Mouse (Mus musculus): ENCODE data around the gene Arv1.

Gene Arv1

DNA sequence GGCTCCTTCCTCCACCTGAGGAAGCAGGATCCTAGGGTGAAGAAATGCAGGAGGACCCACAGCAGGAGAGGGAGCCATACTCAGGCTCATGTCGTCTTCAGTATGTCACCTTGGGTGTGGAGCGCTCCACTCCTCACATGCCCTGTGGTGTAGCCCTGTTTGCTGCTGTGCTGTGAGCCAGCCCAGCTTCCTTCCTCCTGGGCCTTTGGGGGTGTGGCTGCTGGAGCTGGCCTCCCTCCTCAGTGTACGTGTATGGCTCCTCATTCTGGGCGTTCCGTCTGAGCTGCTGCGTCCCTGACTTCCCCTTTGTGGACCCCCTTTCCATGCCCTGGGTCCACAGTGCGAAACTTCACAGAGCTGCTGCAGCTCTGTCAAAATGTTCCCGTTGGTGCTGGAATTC lies 10.9 kb downstream of the Arv1 start:
- DNase-seq (ENCODE audit: low spot score): no peak

DNA sequence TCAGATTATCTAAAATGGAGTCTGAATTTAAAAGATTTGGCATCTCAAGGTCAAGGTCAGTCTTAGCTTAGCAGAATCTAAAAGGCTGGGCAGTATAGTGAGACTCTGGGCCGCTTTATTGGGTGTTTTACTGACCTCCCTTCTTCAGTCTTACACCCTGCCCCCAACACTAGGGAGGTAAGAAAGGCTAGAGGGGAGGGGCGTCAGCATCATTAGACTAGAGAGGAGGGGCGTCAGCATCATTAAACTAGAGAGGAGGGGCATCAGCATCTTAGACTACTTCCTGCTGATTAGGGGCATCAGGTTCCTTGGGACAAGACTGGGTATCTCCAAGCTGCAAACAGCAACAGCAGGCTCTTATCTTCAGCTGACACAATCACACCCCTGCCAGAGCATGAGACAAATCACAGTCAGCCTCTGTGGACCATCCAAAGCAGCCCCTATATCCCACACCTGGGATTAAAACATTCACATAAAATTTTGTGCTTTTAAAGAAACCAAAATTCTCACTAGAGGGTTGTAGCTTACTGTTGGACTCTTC lies 13.5 kb downstream of the Arv1 start:
- no peak for DNase-seq (ENCODE audit: low spot score)

GRCm38 (mm10) chr8:124739268-124739667 lies 17.3 kb downstream of the Arv1 start:
- peak; percentile 39 for DNase-seq (ENCODE audit: low spot score)

- DNase-seq (ENCODE audit: low spot score): no peak
These were observed 24.7 kb downstream of the Arv1 start for GRCm38 (mm10) chr8:124746661-124747060.

DNA sequence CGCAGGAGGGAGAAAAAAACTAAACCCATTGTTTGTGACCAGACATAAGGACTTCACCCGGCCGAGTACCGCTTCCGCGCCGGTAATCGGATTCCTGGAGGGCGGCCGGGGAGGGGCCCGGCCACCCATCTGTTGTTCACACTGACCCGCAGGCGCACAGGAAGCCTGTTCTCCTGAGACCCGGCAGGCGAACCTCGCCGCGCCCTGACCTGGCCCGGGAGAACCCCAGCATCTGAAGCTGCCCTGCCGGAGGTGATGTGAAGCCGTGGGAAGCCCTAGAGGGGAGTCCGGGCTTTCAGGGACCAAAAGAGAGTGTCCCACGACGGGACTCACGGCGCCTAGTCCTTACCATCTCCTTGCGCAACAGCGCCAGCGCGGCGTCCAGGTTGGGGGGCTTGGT lies 29.3 kb downstream of the Arv1 start:
- peak; percentile 24 for DNase-seq (ENCODE audit: low spot score)

DNA sequence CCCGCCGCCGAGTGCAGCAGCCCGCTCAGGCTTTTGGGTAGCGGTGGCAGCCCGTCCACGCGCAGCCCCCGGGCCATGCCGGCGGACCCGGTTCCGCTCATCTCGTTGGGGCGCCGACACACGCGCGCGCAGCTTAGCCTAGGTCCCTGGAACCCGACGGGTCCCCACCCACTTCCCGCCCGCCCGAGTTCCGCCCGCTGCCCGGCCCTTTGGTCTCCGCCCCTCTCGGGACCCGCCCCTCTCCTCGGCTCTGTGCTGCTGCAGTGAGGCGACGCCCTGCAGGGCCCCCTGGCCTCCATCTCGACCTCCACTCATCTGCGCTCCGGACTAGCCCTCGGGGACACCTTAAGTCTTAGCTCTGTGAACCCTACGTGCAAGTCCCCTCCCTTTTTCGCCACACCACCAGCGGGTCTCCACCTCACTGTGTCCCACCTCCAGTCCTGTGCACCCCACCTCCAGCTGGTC lies 29.8 kb downstream of the Arv1 start, which contains the start of gene Fam89a:
Gene Fam89a, minus strand, starts transcription at position 124 of the 465 bp plus-strand sequence.
- DNase-seq (ENCODE audit: low spot score): peak; percentile 73

DNA sequence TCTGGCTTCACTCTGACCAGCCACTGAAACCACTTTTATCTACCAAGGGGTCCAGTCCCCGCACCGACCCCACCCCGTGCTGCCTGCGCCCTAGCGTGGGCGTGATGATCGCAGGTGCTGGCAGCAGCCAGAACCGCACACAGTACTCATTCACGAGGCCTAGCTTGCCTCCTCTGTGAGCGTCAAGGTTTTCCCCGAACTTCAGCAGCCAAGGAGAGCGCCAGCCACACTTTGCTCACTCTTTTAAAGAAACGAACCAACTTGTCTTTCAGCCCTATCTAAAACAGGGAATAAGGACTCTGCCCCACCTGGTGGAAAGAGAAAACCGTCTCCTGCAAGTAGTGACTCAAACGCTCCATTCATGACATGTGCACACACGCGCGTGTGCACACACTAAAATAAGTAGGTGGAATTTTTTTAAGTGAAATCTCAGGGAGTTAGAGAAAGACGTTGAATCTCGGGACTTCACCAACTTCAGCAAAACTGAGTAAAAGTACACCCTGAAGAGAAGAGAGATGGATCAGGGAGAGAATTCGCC lies 30.5 kb downstream of the Arv1 start:
- DNase-seq (ENCODE audit: low spot score): no peak

- DNase-seq (ENCODE audit: low spot score): peak; percentile 55
These were observed 32.3 kb downstream of the Arv1 start for GRCm38 (mm10) chr8:124754101-124754791.

GRCm38 (mm10) chr8:124754792-124755190 lies 32.9 kb downstream of the Arv1 start:
- DNase-seq (ENCODE audit: low spot score): no peak

DNA sequence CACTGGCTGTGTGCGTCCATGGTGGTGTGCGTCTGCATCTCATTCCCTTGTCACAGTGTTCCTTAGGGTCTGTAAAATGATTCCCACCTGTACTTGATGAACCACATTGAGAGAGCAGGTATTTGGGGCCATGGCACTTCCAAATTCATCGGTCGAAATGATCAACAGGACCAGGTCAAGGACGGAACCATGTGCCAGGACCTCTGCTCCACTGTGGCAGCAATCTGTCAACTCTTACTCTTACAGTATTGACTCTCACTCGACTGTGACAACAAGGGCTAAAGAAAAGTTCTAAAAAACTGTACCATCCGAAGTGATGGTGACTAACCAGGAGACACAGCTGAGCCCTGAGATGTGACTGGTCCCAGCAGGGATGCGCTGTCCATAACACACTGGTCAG lies 33.5 kb downstream of the Arv1 start:
- no peak for DNase-seq (ENCODE audit: low spot score)

GRCm38 (mm10) chr8:124756153-124756552 lies 34.2 kb downstream of the Arv1 start:
- no peak for DNase-seq (ENCODE audit: low spot score)

- DNase-seq (ENCODE audit: low spot score): no peak
These were observed 34.7 kb downstream of the Arv1 start for GRCm38 (mm10) chr8:124756601-124757000.

GRCm38 (mm10) chr8:124758544-124758943 lies 36.6 kb downstream of the Arv1 start:
- DNase-seq (ENCODE audit: low spot score): peak; percentile 58

GRCm38 (mm10) chr8:124763061-124763460 lies 41.1 kb downstream of the Arv1 start:
- no peak for DNase-seq (ENCODE audit: low spot score)

DNA sequence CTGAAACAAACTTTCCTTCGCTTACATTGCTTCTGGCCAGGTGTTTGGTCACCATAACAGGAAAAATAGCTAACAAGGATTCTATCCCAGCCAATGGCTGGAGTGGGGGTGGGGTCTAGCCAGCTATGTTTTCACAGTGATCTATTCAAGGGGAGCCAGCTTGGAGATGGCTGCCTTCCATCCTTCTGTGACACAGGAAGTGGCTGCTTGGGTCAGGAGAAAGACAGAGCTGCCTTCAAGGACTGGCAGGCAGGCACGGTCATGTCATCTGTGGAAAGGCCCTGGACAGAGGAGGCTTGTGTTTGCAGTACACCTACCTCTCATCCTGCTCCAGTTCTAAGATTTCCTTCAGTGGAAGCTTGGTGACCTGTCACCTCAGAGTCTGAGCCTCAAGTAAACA lies 50.5 kb downstream of the Arv1 start:
- no peak for DNase-seq (ENCODE audit: low spot score)

GRCm38 (mm10) chr8:124775695-124776094 lies 53.8 kb downstream of the Arv1 start:
- DNase-seq (ENCODE audit: low spot score): peak; percentile 81

- DNase-seq (ENCODE audit: low spot score): peak; percentile 78
These were observed 58.3 kb downstream of the Arv1 start for GRCm38 (mm10) chr8:124780236-124780635.

- DNase-seq (ENCODE audit: low spot score): no peak
These were observed 60.5 kb downstream of the Arv1 start for GRCm38 (mm10) chr8:124782431-124782830.

- no peak for DNase-seq (ENCODE audit: low spot score)
These were observed 61.3 kb downstream of the Arv1 start for GRCm38 (mm10) chr8:124783228-124783627.
